Mouse (Mus musculus) neutrophil, adult 5-6 weeks (primary cell): ENCODE results near the gene Grip2. TPM values are rescaled to one million over a fixed set of nuclear protein-coding genes. Genes with fewer than 3 reads are reported as not detected.

Experiments
- ATAC-seq: fragments of 151-379, 151-347 bp; 2 replicates; pipeline ENCODE4 v1.8.0; 2017; ENCODE audit warnings: mild to moderate bottlenecking, moderate TSS enrichment; ENCODE audit not compliant: insufficient number of reproducible peaks, poor library complexity, low FRiP score, severe bottlenecking; ENCODE audit errors: extremely low read depth
- total RNA-seq: library from RNA; stranded (forward); fragments of 200-1000 nt; gene quantifications from 2 replicates; pipeline ENCODE4 v1.2.3, GENCODE M21; 2017

Grip2 gene
- total RNA-seq, 1 experiment from 2014 or later = not detected

- no peak for ATAC-seq
Measured at GRCm38 (mm10) chr6:91742466-91742865, 84.6 kb downstream of the Grip2 start.

GRCm38 (mm10) chr6:91741046-91741445, 86.0 kb downstream of the Grip2 start:
- ATAC-seq = peak; percentile 62

- ATAC-seq = no peak
Measured at GRCm38 (mm10) chr6:91738058-91738457, 89.0 kb downstream of the Grip2 start.

- no peak for ATAC-seq
Measured at GRCm38 (mm10) chr6:91737451-91737850, 89.6 kb downstream of the Grip2 start.

GRCm38 (mm10) chr6:91736471-91736870, 90.6 kb downstream of the Grip2 start:
- ATAC-seq = no peak

GRCm38 (mm10) chr6:91732138-91732537, 94.9 kb downstream of the Grip2 start:
- no peak for ATAC-seq

- ATAC-seq = no peak
Measured at GRCm38 (mm10) chr6:91729677-91730127, 97.3 kb downstream of the Grip2 start.

GRCm38 (mm10) chr6:91728939-91729619, 98.0 kb downstream of the Grip2 start:
- no peak for ATAC-seq

GRCm38 (mm10) chr6:91727361-91727760, 99.7 kb downstream of the Grip2 start:
- no peak for ATAC-seq

- ATAC-seq = no peak
Measured at GRCm38 (mm10) chr6:91721215-91721701, 105.8 kb downstream of the Grip2 start.

- no peak for ATAC-seq
Measured at GRCm38 (mm10) chr6:91720588-91721214, 106.3 kb downstream of the Grip2 start.

GRCm38 (mm10) chr6:91719865-91720533, 107.1 kb downstream of the Grip2 start:
- ATAC-seq = no peak

- no peak for ATAC-seq
Measured at GRCm38 (mm10) chr6:91719042-91719747, 107.9 kb downstream of the Grip2 start.

- no peak for ATAC-seq
Measured at GRCm38 (mm10) chr6:91718603-91719002, 108.4 kb downstream of the Grip2 start.

GRCm38 (mm10) chr6:91718067-91718466, 109.0 kb downstream of the Grip2 start:
- no peak for ATAC-seq

GRCm38 (mm10) chr6:91715988-91716810, 110.9 kb downstream of the Grip2 start:
- peak; percentile 21; the same call in 1 of the 2 replicates for ATAC-seq

- ATAC-seq = no peak
Measured at GRCm38 (mm10) chr6:91715023-91715422, 112.0 kb downstream of the Grip2 start.

GRCm38 (mm10) chr6:91713370-91713896, 113.6 kb downstream of the Grip2 start:
- no peak for ATAC-seq
